ENCODE assay signal across 8 mouse cellular contexts in genomic region chr1:87852892-87853600, GRCm38 (mm10). TPM values are rescaled to one million over a fixed set of nuclear protein-coding genes. Genes with fewer than 3 reads are reported as not detected.
DNase-seq lines count a peak whose midpoint lies in the region; ATAC-seq and TF ChIP-seq lines count a peak whose summit lies in the region.

Dgkd (plus strand) TSS chr1:87853287.

- peaks cover 10% of the 10 kb centered on the region; the same call in 1 of the 2 replicates for H3K4me1 ChIP-seq in embryonic facial prominence, embryonic 11.5 days (ENCODE audit: control insufficient read depth, insufficient read depth, low read length)
- H3K4me1 ChIP-seq in heart, adult 2 months (ENCODE audit: control insufficient read depth, insufficient read depth, low read length), result peaks cover 14% of the 10 kb centered on the region
- peaks cover 17% of the 10 kb centered on the region for H3K4me1 ChIP-seq in kidney, adult 2 months (ENCODE audit: control insufficient read depth, insufficient read depth, low read length)
- peaks cover 24% of the 10 kb centered on the region for H3K4me1 ChIP-seq in limb, embryonic 15.5 days
- peaks cover 17% of the 10 kb centered on the region for H3K4me1 ChIP-seq in midbrain, embryonic 16.5 days (ENCODE audit: control insufficient read depth, insufficient read depth, low read length)

- peak within 1 kb of the TSS; percentile 83 for H3K4me2 ChIP-seq in embryonic facial prominence, embryonic 11.5 days (ENCODE audit: low read depth, low read length)
- H3K4me2 ChIP-seq in limb, embryonic 15.5 days, result peak within 1 kb of the TSS; percentile 75
- peak within 1 kb of the TSS; percentile 89 for H3K4me2 ChIP-seq in midbrain, embryonic 16.5 days (ENCODE audit: low read length)

- H3K27ac ChIP-seq in embryonic facial prominence, embryonic 11.5 days (replicated peaks; ENCODE audit: low read depth, low read length), result peak within 1 kb of the TSS; percentile 43; the same call in 1 of the 2 replicates
- peak within 1 kb of the TSS; percentile 88 for H3K27ac ChIP-seq in heart, adult 2 months
- peak within 1 kb of the TSS; percentile 49 for H3K27ac ChIP-seq in kidney, adult 2 months (ENCODE audit: insufficient read depth, low read depth, low read length)
- peak within 1 kb of the TSS; percentile 78 for H3K27ac ChIP-seq in limb, embryonic 15.5 days
- H3K27ac ChIP-seq in midbrain, embryonic 16.5 days (ENCODE audit: low read length), result peak within 1 kb of the TSS; percentile 80

- ATAC-seq in embryonic facial prominence, embryonic 11.5 days (replicated peaks; ENCODE audit: insufficient number of reproducible peaks, low FRiP score, low TSS enrichment, low read depth), result peak; percentile 90
- ATAC-seq in limb, embryonic 15.5 days (ENCODE audit: insufficient number of reproducible peaks, low FRiP score, low TSS enrichment, low read depth), result peak; percentile 93
- peak; percentile 92 for ATAC-seq in midbrain, embryonic 16.5 days

- DNase-seq in B cell, adult 2 months, result peak; percentile 81 to 87
- DNase-seq in adrenal gland, postnatal 36 days, result peak; percentile 77 to 91
- DNase-seq in embryonic facial prominence, embryonic 11.5 days (ENCODE audit: low spot score), result peak; percentile 92
- DNase-seq in heart, adult 2 months, result peak; percentile 86
- DNase-seq in kidney, adult 2 months, result peak; percentile 80
- peak; percentile 73 to 87 for DNase-seq in spleen, postnatal 10 days (ENCODE audit: low spot score in 2 of 2)

- TF ChIP-seq EP300 in heart, adult 2 months (IDR thresholded peaks at IDR 0.05; ENCODE audit: insufficient read depth, low read depth, low read length), result no peak

- TF ChIP-seq CTCF in heart, adult 2 months (IDR thresholded peaks at IDR 0.05), result peak; percentile 25
- TF ChIP-seq CTCF in kidney, adult 2 months (conservative IDR thresholded peaks at IDR 0.05; ENCODE audit: insufficient read depth, insufficient read length, low read depth, low read length), result no peak

- intact Hi-C loops in heart, adult 2 months (cut with DNase I), result loop anchor here (5.0 kb wide), 2 partner anchors 49 to 66 kb away; no protein-coding TSS in a partner anchor

- TF ChIP-seq POLR2A in heart, adult 2 months (IDR thresholded peaks at IDR 0.05; ENCODE audit: insufficient read depth, low read depth, low read length), result peak; percentile 79
- TF ChIP-seq POLR2A in kidney, adult 2 months (IDR thresholded peaks at IDR 0.05; ENCODE audit: low read depth, low read length), result no peak

- no peaks in the 10 kb centered on the region for H3K9me3 ChIP-seq in embryonic facial prominence, embryonic 11.5 days (replicated peaks; ENCODE audit: control insufficient read depth, low read length)
- no peaks in the 10 kb centered on the region for H3K9me3 ChIP-seq in limb, embryonic 15.5 days
- no peaks in the 10 kb centered on the region for H3K9me3 ChIP-seq in midbrain, embryonic 16.5 days (replicated peaks; ENCODE audit: control insufficient read depth, low read length, poor library complexity, severe bottlenecking)

- peak within 1 kb of the TSS; percentile 97 for H3K9ac ChIP-seq in embryonic facial prominence, embryonic 11.5 days (replicated peaks; ENCODE audit: low read length)
- H3K9ac ChIP-seq in heart, adult 2 months (ENCODE audit: low read depth, low read length), result peak within 1 kb of the TSS; percentile 94
- H3K9ac ChIP-seq in limb, embryonic 15.5 days, result peak within 1 kb of the TSS; percentile 93
- H3K9ac ChIP-seq in midbrain, embryonic 16.5 days (ENCODE audit: low read depth, low read length), result peak within 1 kb of the TSS; percentile 93

- WGBS in embryonic facial prominence, embryonic 11.5 days, result 1% methylated on average over 59 of the region's 74 CpGs
- WGBS in heart, adult 2 months, result under 1% methylated on average over 54 of the region's 74 CpGs
- under 1% methylated on average over 72 of the region's 74 CpGs for WGBS in kidney, adult 2 months
- 1% methylated on average over 42 of the region's 74 CpGs for WGBS in limb, embryonic 15.5 days
- 1% methylated on average over 41 of the region's 74 CpGs for WGBS in midbrain, embryonic 16.5 days

- H3K4me3 ChIP-seq in embryonic facial prominence, embryonic 11.5 days (ENCODE audit: low read depth, low read length), result peak within 1 kb of the TSS; percentile 97
- H3K4me3 ChIP-seq in heart, adult 2 months, result peak within 1 kb of the TSS; percentile 77
- peak within 1 kb of the TSS; percentile 89 for H3K4me3 ChIP-seq in kidney, adult 2 months (ENCODE audit: insufficient read depth, low read depth, low read length)
- H3K4me3 ChIP-seq in limb, embryonic 15.5 days, result peak within 1 kb of the TSS; percentile 97
- H3K4me3 ChIP-seq in midbrain, embryonic 16.5 days (ENCODE audit: low read depth, low read length), result peak within 1 kb of the TSS; percentile 81

- no peaks in the 10 kb centered on the region for H3K36me3 ChIP-seq in embryonic facial prominence, embryonic 11.5 days (replicated peaks; ENCODE audit: control insufficient read depth, insufficient read depth, low read depth, low read length)
- peaks cover 5% of the 10 kb centered on the region for H3K36me3 ChIP-seq in heart, adult 2 months (ENCODE audit: control insufficient read depth, insufficient read depth, low read length)
- H3K36me3 ChIP-seq in kidney, adult 2 months (ENCODE audit: control insufficient read depth, insufficient read depth, low read length), result no peaks in the 10 kb centered on the region
- no peaks in the 10 kb centered on the region for H3K36me3 ChIP-seq in limb, embryonic 15.5 days
- no peaks in the 10 kb centered on the region for H3K36me3 ChIP-seq in midbrain, embryonic 16.5 days (ENCODE audit: control insufficient read depth, insufficient read depth, low read length)

- peaks cover 3% of the 10 kb centered on the region; the same call in 1 of the 2 replicates for H3K79me2 ChIP-seq in heart, adult 2 months (replicated peaks; ENCODE audit: control insufficient read depth, insufficient read depth, low read length)

- no peaks in the 10 kb centered on the region for H3K27me3 ChIP-seq in embryonic facial prominence, embryonic 11.5 days (ENCODE audit: control insufficient read depth, insufficient read depth, low read length)
- no peaks in the 10 kb centered on the region for H3K27me3 ChIP-seq in heart, adult 2 months (ENCODE audit: control insufficient read depth, insufficient read depth, low read length)
- no peaks in the 10 kb centered on the region for H3K27me3 ChIP-seq in kidney, adult 2 months (replicated peaks; ENCODE audit: control insufficient read depth, insufficient read depth, low read length)
- H3K27me3 ChIP-seq in limb, embryonic 15.5 days, result no peaks in the 10 kb centered on the region
- H3K27me3 ChIP-seq in midbrain, embryonic 16.5 days (ENCODE audit: control insufficient read depth, insufficient read depth, low read depth, low read length), result no peaks in the 10 kb centered on the region

RNA-seq across cellular contexts. Expression of gene Dgkd, which starts in this region (rescaled TPM):
- total RNA-seq in adrenal gland, postnatal 36 days (2021), result 10 to 100 TPM; 66.0 to 74.1 TPM
- polyA plus RNA-seq in embryonic facial prominence, embryonic 11.5 days (2014; fragmentation: Nextera tagmentation; extraction: Ambion mirVana), result 30.6 and 33.5 TPM in 2 replicates
- total RNA-seq in heart, adult 2 months (2021), result 10 to 100 TPM; 40.8 to 47.3 TPM
- polyA plus RNA-seq in heart, adult 2 months (2012; rRNA removed), result 23.5 and 34.7 TPM in 2 replicates
- 31.4 and 32.1 TPM in 2 replicates for polyA plus RNA-seq in kidney, adult 2 months (2012; rRNA removed)
- 24.4 and 25.2 TPM in 2 replicates for polyA plus RNA-seq in limb, embryonic 15.5 days (2015; fragmentation: Nextera tagmentation; extraction: Ambion mirVana)
- polyA plus RNA-seq in midbrain, embryonic 16.5 days (2015; fragmentation: Nextera tagmentation; extraction: Ambion mirVana), result 43.7 and 49.0 TPM in 2 replicates

Comparison
In these comparisons a context has a peak if more than half of its experiments do, and no peak if none do; other contexts are left out.
1. Peak in every context shown above with its lines: DNase-seq, ATAC-seq, H3K4me3 ChIP-seq and H3K27ac ChIP-seq.